Mouse (Mus musculus): ENCODE measurements around the gene Ptprd. TPM values are rescaled to one million over a fixed set of nuclear protein-coding genes. Genes with fewer than 3 reads are reported as not detected.

The Ptprd gene
- polyA plus RNA-seq, 1 experiment, result 1.2 TPM

DNA sequence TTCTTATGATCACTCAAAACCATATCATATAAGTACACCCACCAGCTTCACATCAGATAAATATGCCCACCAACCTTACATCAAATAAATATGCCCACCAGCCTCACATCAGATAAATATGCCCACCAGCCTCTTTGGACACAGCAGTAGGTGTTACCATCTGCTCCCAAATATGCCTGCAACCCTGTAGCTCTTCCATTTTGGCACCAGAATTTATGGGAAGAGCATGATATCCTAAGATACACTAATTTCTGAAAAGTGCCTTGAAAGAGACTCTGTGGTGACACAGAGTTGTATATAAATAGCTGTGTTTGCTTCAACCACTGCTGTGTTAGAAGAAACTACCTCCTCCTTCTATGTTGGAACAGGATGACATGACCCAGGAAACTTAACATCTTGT lies 1538.5 kb downstream of the Ptprd start:
- H3ac ChIP-seq (ENCODE audit: control insufficient read depth, insufficient read length, low read depth), result no peak overlapping the region
- H3K36me3 ChIP-seq (ENCODE audit: control insufficient read depth, insufficient read depth), result no peaks in the 10 kb centered on the region
- H3K79me3 ChIP-seq (ENCODE audit: low read depth), result no peaks in the 10 kb centered on the region
- H3K79me2 ChIP-seq (ENCODE audit: control insufficient read depth, insufficient read depth), result no peaks in the 10 kb centered on the region
- H3K27me3 ChIP-seq (ENCODE audit: control insufficient read depth, insufficient read depth, insufficient read length), result no peaks in the 10 kb centered on the region
- TF ChIP-seq MAX (IDR thresholded peaks at IDR 0.05) (no peak), MYOG (IDR thresholded peaks at IDR 0.05; ENCODE audit: control insufficient read depth, extremely low read depth, insufficient read length) (no peak), MYOD1 (IDR thresholded peaks at IDR 0.05; ENCODE audit: control insufficient read depth, insufficient read length, low read depth) (no peak), CEBPB (IDR thresholded peaks at IDR 0.05; ENCODE audit: low read depth) (no peak), FOSL1 (IDR thresholded peaks at IDR 0.05; ENCODE audit: insufficient read depth, low read length, poor library complexity, severe bottlenecking) (no peak), USF1 (IDR thresholded peaks at IDR 0.05; ENCODE audit: low read depth) (no peak), CTCF (IDR thresholded peaks at IDR 0.05; ENCODE audit: control insufficient read depth, insufficient read depth, insufficient read length) (no peak)
- H3K4me3 ChIP-seq (ENCODE audit: insufficient read depth, poor library complexity, severe bottlenecking), result no peak overlapping the region

DNA sequence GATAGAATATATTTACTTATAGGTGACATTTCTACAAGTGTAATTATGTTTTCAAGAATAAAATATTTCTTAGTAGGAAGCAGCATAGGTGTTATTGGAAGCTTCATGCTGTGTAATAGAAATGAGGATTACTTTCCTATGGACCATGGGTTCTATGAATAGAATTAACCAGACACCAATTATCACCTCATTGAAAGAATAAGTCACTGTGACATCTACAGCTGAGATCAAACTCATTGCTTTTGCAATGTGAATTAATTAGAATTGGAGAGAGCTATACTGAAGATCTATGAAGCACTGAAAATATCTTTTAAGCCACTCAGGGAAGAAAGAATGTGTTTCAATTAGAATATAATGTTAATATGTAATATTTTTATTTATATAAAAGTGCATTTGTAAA lies 1539.1 kb downstream of the Ptprd start:
- TF ChIP-seq USF1 (IDR thresholded peaks at IDR 0.05; ENCODE audit: low read depth) (no peak), CTCF (IDR thresholded peaks at IDR 0.05; ENCODE audit: control insufficient read depth, insufficient read depth, insufficient read length) (no peak), MAX (IDR thresholded peaks at IDR 0.05) (no peak), MYOD1 (IDR thresholded peaks at IDR 0.05; ENCODE audit: control insufficient read depth, insufficient read length, low read depth) (no peak), FOSL1 (IDR thresholded peaks at IDR 0.05; ENCODE audit: insufficient read depth, low read length, poor library complexity, severe bottlenecking) (no peak), MYOG (IDR thresholded peaks at IDR 0.05; ENCODE audit: control insufficient read depth, extremely low read depth, insufficient read length) (no peak), CEBPB (IDR thresholded peaks at IDR 0.05; ENCODE audit: low read depth) (no peak)
- H3K36me3 ChIP-seq (ENCODE audit: control insufficient read depth, insufficient read depth), result no peaks in the 10 kb centered on the region
- no peak overlapping the region for H3K4me3 ChIP-seq (ENCODE audit: insufficient read depth, poor library complexity, severe bottlenecking)

DNA sequence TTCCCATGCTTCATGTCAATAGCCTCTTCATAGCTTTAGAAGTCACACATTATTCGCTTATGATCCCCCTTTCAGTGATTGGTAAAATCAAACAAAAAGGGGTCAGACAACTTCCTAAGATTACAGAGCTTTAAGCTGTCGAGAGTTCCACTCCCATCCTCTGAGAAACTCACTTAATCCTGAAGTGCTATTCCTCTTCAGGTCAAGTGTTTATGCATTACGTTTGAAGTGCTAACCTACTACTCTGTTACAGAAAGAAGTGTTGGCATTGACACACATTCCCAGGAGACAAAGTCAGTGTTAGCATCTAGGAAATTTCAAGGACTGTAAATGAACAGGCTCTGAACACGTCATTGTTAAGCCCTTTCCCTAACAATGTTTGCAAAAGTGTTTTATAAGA lies 1550.0 kb downstream of the Ptprd start:
- Histone ChIP-seq H3K79me3 (ENCODE audit: low read depth) (no peaks in the 10 kb centered on the region), H3K4me3 (ENCODE audit: insufficient read depth, poor library complexity, severe bottlenecking) (no peak overlapping the region), H3K27me3 (ENCODE audit: control insufficient read depth, insufficient read depth, insufficient read length) (no peaks in the 10 kb centered on the region), H3ac (ENCODE audit: control insufficient read depth, insufficient read length, low read depth) (no peak overlapping the region), H3K36me3 (ENCODE audit: control insufficient read depth, insufficient read depth) (no peaks in the 10 kb centered on the region), H3K79me2 (ENCODE audit: control insufficient read depth, insufficient read depth) (no peaks in the 10 kb centered on the region)
- TF ChIP-seq CEBPB (IDR thresholded peaks at IDR 0.05; ENCODE audit: low read depth), result no peak
- TF ChIP-seq MYOG (IDR thresholded peaks at IDR 0.05; ENCODE audit: control insufficient read depth, extremely low read depth, insufficient read length), result no peak
- no peak for TF ChIP-seq USF1 (IDR thresholded peaks at IDR 0.05; ENCODE audit: low read depth)
- TF ChIP-seq FOSL1 (IDR thresholded peaks at IDR 0.05; ENCODE audit: insufficient read depth, low read length, poor library complexity, severe bottlenecking), result no peak
- no peak for TF ChIP-seq MAX (IDR thresholded peaks at IDR 0.05)
- TF ChIP-seq MYOD1 (IDR thresholded peaks at IDR 0.05; ENCODE audit: control insufficient read depth, insufficient read length, low read depth), result no peak
- no peak for TF ChIP-seq CTCF (IDR thresholded peaks at IDR 0.05; ENCODE audit: control insufficient read depth, insufficient read depth, insufficient read length)

More for the DNA sequence above, 1539.1 kb downstream of the Ptprd start:
- no peaks in the 10 kb centered on the region for H3K79me3 ChIP-seq (ENCODE audit: low read depth)
- H3K27me3 ChIP-seq (ENCODE audit: control insufficient read depth, insufficient read depth, insufficient read length), result no peaks in the 10 kb centered on the region
- H3ac ChIP-seq (ENCODE audit: control insufficient read depth, insufficient read length, low read depth), result no peak overlapping the region
- H3K79me2 ChIP-seq (ENCODE audit: control insufficient read depth, insufficient read depth), result no peaks in the 10 kb centered on the region

DNA sequence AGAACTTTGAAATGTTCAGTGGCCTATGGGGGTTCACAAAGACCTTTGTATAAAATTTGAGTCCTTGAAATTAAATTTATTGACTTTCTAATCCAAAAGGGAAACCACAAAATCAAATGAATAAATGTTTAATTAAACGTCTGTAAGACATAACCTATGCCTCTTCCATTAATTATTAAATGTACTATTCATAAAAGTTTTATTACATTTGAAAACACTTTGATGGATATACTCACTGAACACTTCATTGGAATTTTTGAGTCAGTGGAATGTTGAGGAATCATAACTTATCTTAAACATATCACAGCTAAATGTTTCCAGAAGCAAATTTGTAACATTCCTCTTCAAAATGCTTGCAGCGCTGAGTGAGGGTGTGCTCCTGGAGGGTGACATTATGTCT lies 1551.6 kb downstream of the Ptprd start:
- no peaks in the 10 kb centered on the region for H3K36me3 ChIP-seq (ENCODE audit: control insufficient read depth, insufficient read depth)
- no peak overlapping the region for H3ac ChIP-seq (ENCODE audit: control insufficient read depth, insufficient read length, low read depth)
- no peaks in the 10 kb centered on the region for H3K79me2 ChIP-seq (ENCODE audit: control insufficient read depth, insufficient read depth)
- H3K4me3 ChIP-seq (ENCODE audit: insufficient read depth, poor library complexity, severe bottlenecking), result no peak overlapping the region
- TF ChIP-seq FOSL1 (IDR thresholded peaks at IDR 0.05; ENCODE audit: insufficient read depth, low read length, poor library complexity, severe bottlenecking), result no peak
- no peak for TF ChIP-seq USF1 (IDR thresholded peaks at IDR 0.05; ENCODE audit: low read depth)
- TF ChIP-seq MAX (IDR thresholded peaks at IDR 0.05), result no peak
- TF ChIP-seq MYOG (IDR thresholded peaks at IDR 0.05; ENCODE audit: control insufficient read depth, extremely low read depth, insufficient read length), result no peak
- no peak for TF ChIP-seq MYOD1 (IDR thresholded peaks at IDR 0.05; ENCODE audit: control insufficient read depth, insufficient read length, low read depth)
- no peak for TF ChIP-seq CEBPB (IDR thresholded peaks at IDR 0.05; ENCODE audit: low read depth)
- TF ChIP-seq CTCF (IDR thresholded peaks at IDR 0.05; ENCODE audit: control insufficient read depth, insufficient read depth, insufficient read length), result no peak
- H3K27me3 ChIP-seq (ENCODE audit: control insufficient read depth, insufficient read depth, insufficient read length), result no peaks in the 10 kb centered on the region
- no peaks in the 10 kb centered on the region for H3K79me3 ChIP-seq (ENCODE audit: low read depth)

DNA sequence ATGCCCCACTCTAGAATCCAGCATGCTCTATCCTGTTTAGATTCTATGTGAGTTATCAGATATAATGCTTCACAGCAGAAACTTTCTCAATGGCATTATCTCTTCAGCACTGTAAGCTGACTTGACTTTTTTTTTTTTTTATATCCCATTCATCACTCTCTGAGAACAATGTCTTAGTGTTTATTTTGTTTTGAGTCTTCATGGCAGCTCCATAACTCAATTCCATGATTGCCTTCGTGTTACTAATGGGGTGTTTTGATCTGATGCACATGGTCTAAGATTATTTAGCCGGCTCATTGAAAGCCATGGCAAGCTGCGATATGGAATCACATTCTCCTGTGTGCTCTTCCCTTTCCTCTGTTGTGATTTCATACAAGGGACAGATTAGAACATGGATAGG lies 1555.0 kb downstream of the Ptprd start:
- no peak overlapping the region for H3K4me3 ChIP-seq (ENCODE audit: insufficient read depth, poor library complexity, severe bottlenecking)
- no peaks in the 10 kb centered on the region for H3K79me2 ChIP-seq (ENCODE audit: control insufficient read depth, insufficient read depth)
- no peaks in the 10 kb centered on the region for H3K79me3 ChIP-seq (ENCODE audit: low read depth)
- no peak for TF ChIP-seq USF1 (IDR thresholded peaks at IDR 0.05; ENCODE audit: low read depth)
- no peak for TF ChIP-seq MYOG (IDR thresholded peaks at IDR 0.05; ENCODE audit: control insufficient read depth, extremely low read depth, insufficient read length)
- no peak for TF ChIP-seq MAX (IDR thresholded peaks at IDR 0.05)
- no peak for TF ChIP-seq MYOD1 (IDR thresholded peaks at IDR 0.05; ENCODE audit: control insufficient read depth, insufficient read length, low read depth)
- no peak for TF ChIP-seq CTCF (IDR thresholded peaks at IDR 0.05; ENCODE audit: control insufficient read depth, insufficient read depth, insufficient read length)
- no peak for TF ChIP-seq FOSL1 (IDR thresholded peaks at IDR 0.05; ENCODE audit: insufficient read depth, low read length, poor library complexity, severe bottlenecking)
- no peak for TF ChIP-seq CEBPB (IDR thresholded peaks at IDR 0.05; ENCODE audit: low read depth)
- H3K36me3 ChIP-seq (ENCODE audit: control insufficient read depth, insufficient read depth), result no peaks in the 10 kb centered on the region
- no peaks in the 10 kb centered on the region for H3K27me3 ChIP-seq (ENCODE audit: control insufficient read depth, insufficient read depth, insufficient read length)
- H3ac ChIP-seq (ENCODE audit: control insufficient read depth, insufficient read length, low read depth), result no peak overlapping the region

DNA sequence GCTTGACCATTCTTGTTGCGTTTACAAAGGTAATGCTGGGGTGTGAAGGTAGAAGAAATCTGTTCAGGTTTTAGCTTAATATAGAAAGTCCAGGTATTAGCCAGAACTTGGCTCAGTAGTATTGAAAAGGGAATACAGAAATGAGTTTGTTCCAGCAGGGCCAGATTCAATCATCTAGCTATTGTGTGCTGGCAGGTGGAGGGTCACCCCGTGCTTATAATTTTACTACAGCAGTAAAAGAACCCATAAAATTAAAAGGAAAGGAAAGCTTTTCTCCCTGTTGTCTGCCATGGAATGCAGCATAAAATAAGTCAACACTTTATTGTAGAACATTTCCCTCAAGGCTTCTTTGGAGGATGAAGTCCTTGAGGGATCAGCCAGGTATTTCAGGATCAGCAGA lies 1558.8 kb downstream of the Ptprd start:
- no peak for TF ChIP-seq CEBPB (IDR thresholded peaks at IDR 0.05; ENCODE audit: low read depth)
- no peak for TF ChIP-seq MYOD1 (IDR thresholded peaks at IDR 0.05; ENCODE audit: control insufficient read depth, insufficient read length, low read depth)
- no peak for TF ChIP-seq USF1 (IDR thresholded peaks at IDR 0.05; ENCODE audit: low read depth)
- TF ChIP-seq MYOG (IDR thresholded peaks at IDR 0.05; ENCODE audit: control insufficient read depth, extremely low read depth, insufficient read length), result no peak
- no peak for TF ChIP-seq CTCF (IDR thresholded peaks at IDR 0.05; ENCODE audit: control insufficient read depth, insufficient read depth, insufficient read length)
- no peak for TF ChIP-seq FOSL1 (IDR thresholded peaks at IDR 0.05; ENCODE audit: insufficient read depth, low read length, poor library complexity, severe bottlenecking)
- TF ChIP-seq MAX (IDR thresholded peaks at IDR 0.05), result no peak
- no peaks in the 10 kb centered on the region for H3K27me3 ChIP-seq (ENCODE audit: control insufficient read depth, insufficient read depth, insufficient read length)
- no peak overlapping the region for H3K4me3 ChIP-seq (ENCODE audit: insufficient read depth, poor library complexity, severe bottlenecking)
- no peaks in the 10 kb centered on the region for H3K36me3 ChIP-seq (ENCODE audit: control insufficient read depth, insufficient read depth)
- no peaks in the 10 kb centered on the region for H3K79me2 ChIP-seq (ENCODE audit: control insufficient read depth, insufficient read depth)
- H3ac ChIP-seq (ENCODE audit: control insufficient read depth, insufficient read length, low read depth), result no peak overlapping the region
- H3K79me3 ChIP-seq (ENCODE audit: low read depth), result no peaks in the 10 kb centered on the region
